Mouse (Mus musculus) lung, postnatal 0 days (tissue): Measurements from ENCODE around the gene Fam76b. TPM values are rescaled to one million over a fixed set of nuclear protein-coding genes. Genes with fewer than 3 reads are reported as not detected.

Experiments
- ATAC-seq: fragments of 200-750 bp; cut with Nextera tagmentation; 2 replicates; pipeline ENCODE4 v1.8.0; 2017; ENCODE audit warnings: moderate library complexity
- DNase-seq: peaks from one replicate; pipeline ENCODE4 v3.0.0-alpha.2; 2016; ENCODE audit warnings: low spot score
- H3K27ac ChIP-seq: fragments of 300-500 bp; sonication (generic); 2 replicates; pipeline ENCODE4 v1.5.1; 2014; ENCODE audit warnings: antibody characterized with exemption, mild to moderate bottlenecking, low read length, mixed read lengths
- H3K27me3 ChIP-seq: fragments of 300-500 bp; sonication (generic); replicated peaks from 2 replicates; pipeline ENCODE4 v1.6.1; 2014; ENCODE audit warnings: low read length, mixed read lengths; ENCODE audit not compliant: insufficient read depth
- H3K36me3 ChIP-seq: fragments of 300-500 bp; sonication (generic); 2 replicates; pipeline ENCODE4 v1.6.1; 2014; ENCODE audit warnings: low read length, mixed read lengths; ENCODE audit not compliant: insufficient read depth
- H3K4me1 ChIP-seq: fragments of 300-500 bp; sonication (generic); 2 replicates; pipeline ENCODE4 v1.6.1; 2014; ENCODE audit warnings: antibody characterized with exemption, low read depth, low read length, mixed read lengths; ENCODE audit not compliant: insufficient read depth
- H3K4me2 ChIP-seq: fragments of 300-500 bp; sonication (generic); replicated peaks from 2 replicates; pipeline ENCODE4 v1.6.1; 2014; ENCODE audit warnings: low read depth, mild to moderate bottlenecking, low read length, moderate library complexity, mixed read lengths
- H3K4me3 ChIP-seq: fragments of 300-500 bp; sonication (generic); 2 replicates; pipeline ENCODE4 v1.5.1; 2014; ENCODE audit warnings: low read depth, low read length
- H3K9ac ChIP-seq: fragments of 300-500 bp; sonication (generic); replicated peaks from 2 replicates; pipeline ENCODE4 v1.6.1; 2014; ENCODE audit warnings: low read depth, mild to moderate bottlenecking
- H3K9me3 ChIP-seq: fragments of 300-500 bp; sonication (generic); 2 replicates; pipeline ENCODE4 v1.6.1; 2016; ENCODE audit warnings: low read length, mixed read lengths
- CTCF ChIP-seq: IDR thresholded peaks from 2 replicates; pipeline ENCODE4 v1.5.1; 2016; ENCODE audit warnings: antibody characterized with exemption, mild to moderate bottlenecking
- EP300 ChIP-seq: IDR thresholded peaks from 2 replicates; pipeline ENCODE4 v1.6.1; 2016; ENCODE audit warnings: antibody characterized with exemption, mild to moderate bottlenecking, control low read depth
- WGBS: fragments of 180-500 bp; shearing (Covaris S2); extraction: QIAGEN DNeasy Blood & Tissue Kit; methylation state at CpG from one replicate; pipeline ENCODE4 v1.1.7; 2014; 5-methylcytosine and 5-hydroxymethylcytosine counted together
- polyA plus RNA-seq: library from polyadenylated mRNA; unstranded; fragments of >200 nt; fragmentation: Nextera tagmentation; extraction: Ambion mirVana; gene quantifications from 2 replicates; pipeline ENCODE4 v1.2.1, GENCODE M21; 2015

Gene Fam76b
- polyA plus RNA-seq, 1 experiment from 2014 or later = 17.7 TPM

- no peak overlapping the region for H3K4me3 ChIP-seq
- H3K4me2 ChIP-seq = no peak overlapping the region
- no peak overlapping the region for H3K9ac ChIP-seq
- H3K27me3 ChIP-seq = no peaks in the 10 kb centered on the region
- H3K9me3 ChIP-seq = no peaks in the 10 kb centered on the region
- no peak for ATAC-seq
- H3K36me3 ChIP-seq = no peaks in the 10 kb centered on the region
- no peaks in the 10 kb centered on the region for H3K4me1 ChIP-seq
- TF ChIP-seq CTCF (no peak), EP300 (no peak)
- no peak for DNase-seq
- 44% methylated on average over 8 of the region's 8 CpGs for WGBS
- no peak overlapping the region for H3K27ac ChIP-seq
These were observed 67.0 kb downstream of the Fam76b start for GRCm38 (mm10) chr9:13894491-13894890.

GRCm38 (mm10) chr9:13894936-13895335, 67.4 kb downstream of the Fam76b start:
- TF ChIP-seq EP300 (no peak), CTCF (no peak)
- no peaks in the 10 kb centered on the region for H3K36me3 ChIP-seq
- no peak overlapping the region for H3K4me3 ChIP-seq
- H3K9ac ChIP-seq = no peak overlapping the region
- WGBS = 77% methylated on average over 7 of the region's 7 CpGs
- no peaks in the 10 kb centered on the region for H3K4me1 ChIP-seq
- H3K27ac ChIP-seq = no peak overlapping the region
- ATAC-seq (no peak), DNase-seq (no peak)
- no peaks in the 10 kb centered on the region for H3K9me3 ChIP-seq
- no peaks in the 10 kb centered on the region for H3K27me3 ChIP-seq
- no peak overlapping the region for H3K4me2 ChIP-seq

GRCm38 (mm10) chr9:13896055-13896454, 68.5 kb downstream of the Fam76b start:
- DNase-seq (no peak), ATAC-seq (no peak)
- Histone ChIP-seq H3K27me3 (no peaks in the 10 kb centered on the region), H3K4me3 (no peak overlapping the region), H3K36me3 (no peaks in the 10 kb centered on the region), H3K9me3 (no peaks in the 10 kb centered on the region), H3K27ac (no peak overlapping the region), H3K9ac (no peak overlapping the region), H3K4me2 (no peak overlapping the region), H3K4me1 (no peaks in the 10 kb centered on the region)
- WGBS = 66% methylated on average over 6 of the region's 6 CpGs
- TF ChIP-seq EP300 = no peak
- TF ChIP-seq CTCF = no peak

- Histone ChIP-seq H3K36me3 (no peaks in the 10 kb centered on the region), H3K27me3 (no peaks in the 10 kb centered on the region), H3K4me1 (no peaks in the 10 kb centered on the region), H3K9ac (no peak overlapping the region), H3K4me2 (no peak overlapping the region), H3K4me3 (no peak overlapping the region), H3K9me3 (no peaks in the 10 kb centered on the region), H3K27ac (no peak overlapping the region)
- 68% methylated on average over 19 of the region's 19 CpGs for WGBS
- TF ChIP-seq CTCF (no peak), EP300 (no peak)
- no peak for ATAC-seq
- no peak for DNase-seq
These were observed 71.2 kb downstream of the Fam76b start for GRCm38 (mm10) chr9:13898510-13899305.

GRCm38 (mm10) chr9:13902030-13902429, 74.5 kb downstream of the Fam76b start:
- ATAC-seq = no peak
- TF ChIP-seq CTCF (no peak), EP300 (no peak)

GRCm38 (mm10) chr9:13904091-13904779, 76.7 kb downstream of the Fam76b start:
- H3K27ac ChIP-seq = no peak overlapping the region
- no peaks in the 10 kb centered on the region for H3K27me3 ChIP-seq
- no peak overlapping the region for H3K4me2 ChIP-seq
- H3K9ac ChIP-seq = no peak overlapping the region
- WGBS = 69% methylated on average over 5 of the region's 5 CpGs
- no peaks in the 10 kb centered on the region for H3K36me3 ChIP-seq
- H3K4me3 ChIP-seq = no peak overlapping the region
- H3K9me3 ChIP-seq = no peaks in the 10 kb centered on the region
- H3K4me1 ChIP-seq = no peaks in the 10 kb centered on the region
- DNase-seq = no peak
- no peak for ATAC-seq
- no peak for TF ChIP-seq CTCF
- TF ChIP-seq EP300 = no peak

More at GRCm38 (mm10) chr9:13902030-13902429, 74.5 kb downstream of the Fam76b start:
- Histone ChIP-seq H3K27ac (no peak overlapping the region), H3K4me3 (no peak overlapping the region), H3K4me1 (no peaks in the 10 kb centered on the region), H3K9ac (no peak overlapping the region), H3K36me3 (no peaks in the 10 kb centered on the region), H3K4me2 (no peak overlapping the region), H3K9me3 (no peaks in the 10 kb centered on the region), H3K27me3 (no peaks in the 10 kb centered on the region)
- no peak for DNase-seq
- WGBS = 92% methylated on average over 3 of the region's 3 CpGs

Other genes with a start within 250 kb of the Fam76b start
- gene Mtmr2, start 79.3 kb upstream of the Fam76b start, polyA plus RNA-seq = 58.1 and 62.6 TPM in 2 replicates
- gene Cep57, start 609 bp upstream of the Fam76b start, polyA plus RNA-seq = 26.6 and 26.7 TPM in 2 replicates